Mouse (Mus musculus): ENCODE data around the gene Vmn1r16. TPM values are rescaled to one million over a fixed set of nuclear protein-coding genes. Genes with fewer than 3 reads are reported as not detected.
"Not testable (repeated sequence)": the region's sequence is repeated elsewhere in the genome, so short reads cannot be mapped to it uniquely, and the experiment has no call there.

The Vmn1r16 gene
- polyA plus RNA-seq (2015; fragmentation: Nextera tagmentation; extraction: Ambion mirVana) = not detected in 2 replicates

- H3K9me3 ChIP-seq (replicated peaks; ENCODE audit: control insufficient read depth, low read length) = no peaks in the 10 kb centered on the region; the same call in 1 of the 2 replicates
- 68% methylated on average over 3 of the region's 3 CpGs for WGBS
- H3K4me1 ChIP-seq (ENCODE audit: control insufficient read depth, insufficient read depth, low read length) = no peaks in the 10 kb centered on the region
- H3K9ac ChIP-seq (ENCODE audit: low read length) = no peak within 1 kb of the TSS
- H3K4me2 ChIP-seq (ENCODE audit: low read depth, low read length) = no peak within 1 kb of the TSS
- H3K27ac ChIP-seq (ENCODE audit: low read length) = no peak within 1 kb of the TSS
- no peak for ATAC-seq (replicated peaks; ENCODE audit: extremely low read depth, insufficient read depth, low FRiP score)
- no peaks in the 10 kb centered on the region for H3K27me3 ChIP-seq (ENCODE audit: control insufficient read depth, insufficient read depth, low read length)
- no peaks in the 10 kb centered on the region for H3K36me3 ChIP-seq (ENCODE audit: control insufficient read depth, insufficient read depth)
- H3K4me3 ChIP-seq (ENCODE audit: low read length) = no peak within 1 kb of the TSS
Measured at GRCm38 (mm10) chr6:57329394-57329793, at the start of gene Vmn1r16. TSS of gene Vmn1r16 (minus strand) at chr6:57329494.

DNA sequence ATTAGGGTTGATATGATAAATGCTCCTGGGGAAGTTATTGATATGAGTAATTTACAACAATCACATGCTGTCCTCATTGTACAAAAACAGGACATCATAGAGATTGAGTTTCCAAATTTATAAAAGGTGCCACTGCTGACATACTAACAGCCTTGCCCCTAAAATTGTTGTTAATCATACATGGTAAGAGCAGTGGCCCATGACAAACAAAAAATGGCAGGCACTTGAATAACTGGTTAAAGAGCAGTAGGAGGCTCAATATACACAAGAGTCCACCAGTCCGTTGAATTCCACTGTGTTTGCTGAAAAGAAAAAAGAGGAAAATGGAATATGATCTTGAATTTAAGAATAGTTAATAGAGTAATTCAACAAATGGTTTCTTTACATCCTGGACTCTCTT lies 38.2 kb upstream of the Vmn1r16 start:
- ATAC-seq (replicated peaks; ENCODE audit: extremely low read depth, insufficient read depth, low FRiP score) = no peak
- WGBS = 79% methylated on average over 1 of the region's 1 CpGs
- no peaks in the 10 kb centered on the region for H3K4me1 ChIP-seq (ENCODE audit: control insufficient read depth, insufficient read depth, low read length)
- H3K27ac ChIP-seq (ENCODE audit: low read length) = no peak overlapping the region
- H3K4me2 ChIP-seq (ENCODE audit: low read depth, low read length) = no peak overlapping the region
- no peak overlapping the region for H3K4me3 ChIP-seq (ENCODE audit: low read length)
- no peaks in the 10 kb centered on the region for H3K27me3 ChIP-seq (ENCODE audit: control insufficient read depth, insufficient read depth, low read length)
- H3K36me3 ChIP-seq (ENCODE audit: control insufficient read depth, insufficient read depth) = no peaks in the 10 kb centered on the region
- no peaks in the 10 kb centered on the region for H3K9me3 ChIP-seq (replicated peaks; ENCODE audit: control insufficient read depth, low read length)
- H3K9ac ChIP-seq (ENCODE audit: low read length) = no peak overlapping the region

DNA sequence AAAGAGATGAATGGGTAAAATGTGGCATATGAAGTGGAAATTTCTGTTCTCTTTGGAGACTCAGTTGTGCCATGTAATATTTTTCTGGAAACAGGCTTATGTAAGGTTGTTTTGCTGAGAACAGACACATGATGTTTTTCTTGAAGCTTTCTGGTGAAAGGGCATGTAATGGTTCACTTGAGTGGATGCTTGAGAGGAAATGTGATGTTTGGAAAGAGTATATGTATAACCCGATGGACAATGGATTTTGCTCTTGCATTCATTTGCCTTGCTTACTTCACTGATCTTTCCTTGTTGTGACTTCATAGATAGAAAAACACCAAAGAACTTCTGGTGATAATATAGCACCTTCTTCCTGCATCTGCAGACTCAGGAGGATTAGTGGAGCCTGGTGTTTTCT lies 36.6 kb upstream of the Vmn1r16 start:
- not testable (repeated sequence) for H3K4me1 ChIP-seq (ENCODE audit: control insufficient read depth, insufficient read depth, low read length); ATAC-seq (replicated peaks; ENCODE audit: extremely low read depth, insufficient read depth, low FRiP score); H3K27me3 ChIP-seq (ENCODE audit: control insufficient read depth, insufficient read depth, low read length); H3K9me3 ChIP-seq (replicated peaks; ENCODE audit: control insufficient read depth, low read length); H3K4me2 ChIP-seq (ENCODE audit: low read depth, low read length); H3K27ac ChIP-seq (ENCODE audit: low read length); H3K36me3 ChIP-seq (ENCODE audit: control insufficient read depth, insufficient read depth); H3K4me3 ChIP-seq (ENCODE audit: low read length); H3K9ac ChIP-seq (ENCODE audit: low read length)
- WGBS = 79% methylated on average over 1 of the region's 1 CpGs

DNA sequence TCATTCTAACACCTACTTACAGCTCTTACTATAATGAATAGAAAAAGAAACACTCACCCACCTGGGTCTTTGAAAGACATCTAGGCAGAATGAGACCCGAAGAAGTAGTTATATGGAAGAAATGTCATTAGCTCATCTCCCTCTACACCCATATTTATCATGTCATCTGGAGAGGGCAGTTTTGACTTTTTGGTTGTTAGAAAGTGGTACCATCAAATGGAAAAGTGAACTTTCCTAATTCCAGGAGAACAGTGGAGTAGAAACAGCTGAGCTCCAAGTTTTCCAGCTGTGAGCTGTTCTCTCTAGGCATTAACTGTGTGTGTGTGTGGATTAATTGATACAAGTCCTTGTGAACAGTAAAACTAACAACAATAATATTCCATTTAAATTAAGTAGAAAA lies 34.3 kb upstream of the Vmn1r16 start, which contains the start of gene Vmn1r17:
Vmn1r17 (minus strand) TSS at position 101 of the 400 bp plus-strand sequence.
- no peak within 1 kb of the TSS for H3K9ac ChIP-seq (ENCODE audit: low read length)

GRCm38 (mm10) chr6:57356864-57357263 lies 27.6 kb upstream of the Vmn1r16 start:
- H3K9ac ChIP-seq (ENCODE audit: low read length) = no peak overlapping the region
- no peaks in the 10 kb centered on the region for H3K27me3 ChIP-seq (ENCODE audit: control insufficient read depth, insufficient read depth, low read length)
- no peaks in the 10 kb centered on the region for H3K9me3 ChIP-seq (replicated peaks; ENCODE audit: control insufficient read depth, low read length)
- ATAC-seq (replicated peaks; ENCODE audit: extremely low read depth, insufficient read depth, low FRiP score) = no peak
- H3K36me3 ChIP-seq (ENCODE audit: control insufficient read depth, insufficient read depth) = no peaks in the 10 kb centered on the region
- WGBS = 58% methylated on average over 2 of the region's 2 CpGs
- no peak overlapping the region for H3K27ac ChIP-seq (ENCODE audit: low read length)
- H3K4me2 ChIP-seq (ENCODE audit: low read depth, low read length) = no peak overlapping the region
- no peak overlapping the region for H3K4me3 ChIP-seq (ENCODE audit: low read length)
- no peaks in the 10 kb centered on the region for H3K4me1 ChIP-seq (ENCODE audit: control insufficient read depth, insufficient read depth, low read length)

More for the DNA sequence above, 34.3 kb upstream of the Vmn1r16 start, which contains the start of gene Vmn1r17:
- ATAC-seq (replicated peaks; ENCODE audit: extremely low read depth, insufficient read depth, low FRiP score) = no peak
- no peak within 1 kb of the TSS for H3K4me2 ChIP-seq (ENCODE audit: low read depth, low read length)
- no peaks in the 10 kb centered on the region for H3K9me3 ChIP-seq (replicated peaks; ENCODE audit: control insufficient read depth, low read length)
- H3K36me3 ChIP-seq (ENCODE audit: control insufficient read depth, insufficient read depth) = no peaks in the 10 kb centered on the region
- no peaks in the 10 kb centered on the region for H3K27me3 ChIP-seq (ENCODE audit: control insufficient read depth, insufficient read depth, low read length)
- no peak within 1 kb of the TSS for H3K4me3 ChIP-seq (ENCODE audit: low read length)
- 79% methylated on average over 1 of the region's 1 CpGs for WGBS
- H3K4me1 ChIP-seq (ENCODE audit: control insufficient read depth, insufficient read depth, low read length) = no peaks in the 10 kb centered on the region
- no peak within 1 kb of the TSS for H3K27ac ChIP-seq (ENCODE audit: low read length)

GRCm38 (mm10) chr6:57326176-57326575 lies 3.1 kb downstream of the Vmn1r16 start:
- no peak overlapping the region for H3K4me3 ChIP-seq (ENCODE audit: low read length)

DNA sequence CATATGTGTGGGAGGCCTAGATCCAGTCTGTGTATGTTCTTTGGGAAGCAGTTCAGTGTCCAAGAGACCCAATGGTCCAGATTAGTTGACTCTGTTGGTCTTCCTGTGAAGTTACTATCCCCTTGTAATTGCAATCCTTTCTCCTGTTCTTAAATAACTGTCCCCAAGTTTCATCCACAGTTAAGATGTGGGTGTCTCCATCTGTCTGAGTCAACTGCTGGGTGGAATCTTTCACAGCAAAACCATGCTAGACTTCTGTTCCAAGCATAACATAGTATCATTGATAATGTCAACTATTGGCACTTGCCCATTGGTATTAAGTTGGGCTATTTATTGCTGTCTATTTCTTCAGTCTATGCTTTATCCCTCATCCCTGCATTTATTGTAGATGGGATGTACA lies 50.3 kb downstream of the Vmn1r16 start:
- no peak overlapping the region for H3K4me3 ChIP-seq (ENCODE audit: low read length)
- no peaks in the 10 kb centered on the region for H3K27me3 ChIP-seq (ENCODE audit: control insufficient read depth, insufficient read depth, low read length)
- ATAC-seq (replicated peaks; ENCODE audit: extremely low read depth, insufficient read depth, low FRiP score) = no peak
- H3K4me1 ChIP-seq (ENCODE audit: control insufficient read depth, insufficient read depth, low read length) = no peaks in the 10 kb centered on the region
- no peaks in the 10 kb centered on the region for H3K36me3 ChIP-seq (ENCODE audit: control insufficient read depth, insufficient read depth)
- no peaks in the 10 kb centered on the region for H3K9me3 ChIP-seq (replicated peaks; ENCODE audit: control insufficient read depth, low read length)
- H3K9ac ChIP-seq (ENCODE audit: low read length) = no peak overlapping the region
- H3K27ac ChIP-seq (ENCODE audit: low read length) = no peak overlapping the region
- no peak overlapping the region for H3K4me2 ChIP-seq (ENCODE audit: low read depth, low read length)

More at GRCm38 (mm10) chr6:57326176-57326575, 3.1 kb downstream of the Vmn1r16 start:
- no peaks in the 10 kb centered on the region for H3K36me3 ChIP-seq (ENCODE audit: control insufficient read depth, insufficient read depth)
- no peak overlapping the region for H3K27ac ChIP-seq (ENCODE audit: low read length)
- H3K4me2 ChIP-seq (ENCODE audit: low read depth, low read length) = no peak overlapping the region
- H3K9ac ChIP-seq (ENCODE audit: low read length) = no peak overlapping the region
- H3K27me3 ChIP-seq (ENCODE audit: control insufficient read depth, insufficient read depth, low read length) = no peaks in the 10 kb centered on the region
- no peak for ATAC-seq (replicated peaks; ENCODE audit: extremely low read depth, insufficient read depth, low FRiP score)
- H3K9me3 ChIP-seq (replicated peaks; ENCODE audit: control insufficient read depth, low read length) = no peaks in the 10 kb centered on the region
- H3K4me1 ChIP-seq (ENCODE audit: control insufficient read depth, insufficient read depth, low read length) = no peaks in the 10 kb centered on the region

GRCm38 (mm10) chr6:57272517-57272916 lies 56.8 kb downstream of the Vmn1r16 start:
- ATAC-seq (replicated peaks; ENCODE audit: extremely low read depth, insufficient read depth, low FRiP score) = no peak
- no peak overlapping the region for H3K4me3 ChIP-seq (ENCODE audit: low read length)
- H3K27ac ChIP-seq (ENCODE audit: low read length) = no peak overlapping the region
- H3K9ac ChIP-seq (ENCODE audit: low read length) = no peak overlapping the region
- no peaks in the 10 kb centered on the region for H3K4me1 ChIP-seq (ENCODE audit: control insufficient read depth, insufficient read depth, low read length)
- no peak overlapping the region for H3K4me2 ChIP-seq (ENCODE audit: low read depth, low read length)
- no peaks in the 10 kb centered on the region for H3K27me3 ChIP-seq (ENCODE audit: control insufficient read depth, insufficient read depth, low read length)
- H3K36me3 ChIP-seq (ENCODE audit: control insufficient read depth, insufficient read depth) = no peaks in the 10 kb centered on the region
- no peaks in the 10 kb centered on the region for H3K9me3 ChIP-seq (replicated peaks; ENCODE audit: control insufficient read depth, low read length)

DNA sequence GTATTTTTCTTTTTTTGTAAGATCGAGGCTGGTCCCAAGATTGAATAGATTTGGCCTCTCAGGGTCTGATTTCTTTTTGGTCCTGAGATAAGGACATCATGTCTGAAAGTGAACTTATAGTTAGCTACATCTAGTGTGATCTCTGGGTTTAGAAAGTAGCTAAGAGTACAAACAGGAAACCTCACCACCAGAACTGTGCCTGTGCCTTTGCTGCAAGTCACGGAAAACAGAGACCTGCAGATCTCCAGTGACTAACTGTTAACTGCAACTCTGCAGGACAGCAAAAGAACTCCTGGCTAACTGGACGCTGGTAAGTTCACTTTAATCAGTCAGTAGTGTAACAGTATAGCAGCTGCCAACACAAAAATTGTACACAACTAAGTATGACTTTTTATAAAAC lies 57.4 kb downstream of the Vmn1r16 start:
- Histone ChIP-seq H3K36me3 (ENCODE audit: control insufficient read depth, insufficient read depth) (no peaks in the 10 kb centered on the region), H3K9ac (ENCODE audit: low read length) (no peak overlapping the region), H3K27me3 (ENCODE audit: control insufficient read depth, insufficient read depth, low read length) (no peaks in the 10 kb centered on the region), H3K9me3 (replicated peaks; ENCODE audit: control insufficient read depth, low read length) (no peaks in the 10 kb centered on the region), H3K4me1 (ENCODE audit: control insufficient read depth, insufficient read depth, low read length) (no peaks in the 10 kb centered on the region), H3K27ac (ENCODE audit: low read length) (no peak overlapping the region), H3K4me2 (ENCODE audit: low read depth, low read length) (no peak overlapping the region), H3K4me3 (ENCODE audit: low read length) (no peak overlapping the region)
- WGBS = 63% methylated on average over 3 of the region's 3 CpGs
- ATAC-seq (replicated peaks; ENCODE audit: extremely low read depth, insufficient read depth, low FRiP score) = no peak

Data from heart, embryonic 16.5 days (tissue).